Mouse (Mus musculus) liver, postnatal 0 days (tissue): ENCODE measurements around the gene Paxip1. TPM values are rescaled to one million over a fixed set of nuclear protein-coding genes. Genes with fewer than 3 reads are reported as not detected.

Source experiments
- ATAC-seq: fragments of 200-750 bp; cut with Nextera tagmentation; 2 replicates; pipeline ENCODE4 v1.8.0; 2017; ENCODE audit warnings: mild to moderate bottlenecking, moderate library complexity
- DNase-seq: peaks from one replicate; pipeline ENCODE4 v3.0.0-alpha.2; 2016
- H3K27ac ChIP-seq: fragments of 300-500 bp; sonication (generic); 2 replicates; pipeline ENCODE4 v1.5.1; 2014; ENCODE audit warnings: antibody characterized with exemption, moderate library complexity, mild to moderate bottlenecking, low read depth
- H3K27me3 ChIP-seq: fragments of 300-500 bp; sonication (generic); 2 replicates; pipeline ENCODE4 v1.6.1; 2014; ENCODE audit warnings: low read length, control low read depth, mixed read lengths; ENCODE audit not compliant: insufficient read depth
- H3K36me3 ChIP-seq: fragments of 300-500 bp; sonication (generic); replicated peaks from 2 replicates; pipeline ENCODE4 v1.6.1; 2014; ENCODE audit warnings: mild to moderate bottlenecking, control low read depth, low read length, moderate library complexity, mixed read lengths; ENCODE audit not compliant: insufficient read depth
- H3K4me1 ChIP-seq: fragments of 300-500 bp; sonication (generic); 2 replicates; pipeline ENCODE4 v1.6.1; 2014; ENCODE audit warnings: antibody characterized with exemption, mild to moderate bottlenecking, control low read depth; ENCODE audit not compliant: insufficient read depth
- H3K4me2 ChIP-seq: fragments of 300-500 bp; sonication (generic); 2 replicates; pipeline ENCODE4 v1.6.1; 2014; ENCODE audit warnings: low read depth, mild to moderate bottlenecking, low read length, moderate library complexity, mixed read lengths
- H3K4me3 ChIP-seq: fragments of 300-500 bp; sonication (generic); 2 replicates; pipeline ENCODE4 v1.5.1; 2014; ENCODE audit warnings: low read depth, low read length
- H3K9ac ChIP-seq: fragments of 300-500 bp; sonication (generic); replicated peaks from 2 replicates; pipeline ENCODE4 v1.6.1; 2014; ENCODE audit warnings: mild to moderate bottlenecking, moderate library complexity
- H3K9me3 ChIP-seq: fragments of 300-500 bp; sonication (generic); 2 replicates; pipeline ENCODE4 v1.6.1; 2016; ENCODE audit warnings: mild to moderate bottlenecking, control low read depth, low read length, mixed read lengths
- CTCF ChIP-seq: sonication (generic); IDR thresholded peaks from 2 replicates; pipeline ENCODE4 v1.5.1; 2016; ENCODE audit warnings: antibody characterized with exemption, low read depth
- EP300 ChIP-seq: IDR thresholded peaks from 2 replicates; pipeline ENCODE4 v1.6.1; 2016; ENCODE audit warnings: antibody characterized with exemption, low read depth, mild to moderate bottlenecking
- WGBS: fragments of 180-500 bp; shearing (Covaris S2); extraction: QIAGEN DNeasy Blood & Tissue Kit; methylation state at CpG from one replicate; pipeline ENCODE4 v1.1.7; 2014; ENCODE audit not compliant: insufficient replicate concordance; 5-methylcytosine and 5-hydroxymethylcytosine counted together
- polyA plus RNA-seq: library from polyadenylated mRNA; unstranded; fragments of >200 nt; fragmentation: Nextera tagmentation; extraction: Ambion mirVana; gene quantifications from 2 replicates; pipeline ENCODE4 v1.2.1, GENCODE M21; 2015

Paxip1 gene
- polyA plus RNA-seq, 1 experiment from 2014 or later = 7.2 TPM

- TF ChIP-seq EP300 (no peak), CTCF (no peak)
- H3K9ac ChIP-seq = no peak overlapping the region
- ATAC-seq = no peak
- no peak for DNase-seq
- H3K4me3 ChIP-seq = no peak overlapping the region
- H3K4me1 ChIP-seq = peaks cover 13% of the 10 kb centered on the region
- no peak overlapping the region for H3K27ac ChIP-seq
- no peaks in the 10 kb centered on the region for H3K27me3 ChIP-seq
- H3K36me3 ChIP-seq = no peaks in the 10 kb centered on the region
- no peaks in the 10 kb centered on the region for H3K9me3 ChIP-seq
- 88% methylated on average over 6 of the region's 6 CpGs for WGBS
- H3K4me2 ChIP-seq = no peak overlapping the region
These were observed 89.0 kb downstream of the Paxip1 start for GRCm38 (mm10) chr5:27702482-27702881.

Other genes with a start within 250 kb of the Paxip1 start
- gene Htr5a, start 50.5 kb upstream of the Paxip1 start, polyA plus RNA-seq = not detected in 2 replicates